Mouse (Mus musculus) ES-E14 (cell line): ENCODE measurements around the gene Slc25a20.

Experiments
- HCFC1 ChIP-seq: IDR thresholded peaks from 2 replicates; pipeline ENCODE4 v1.6.1; 2012; ENCODE audit warnings: low read length, inconsistent platforms, borderline replicate concordance; ENCODE audit not compliant: insufficient read depth
- MAFK ChIP-seq: IDR thresholded peaks from 2 replicates; pipeline ENCODE4 v1.6.1; 2014; ENCODE audit warnings: mild to moderate bottlenecking, low read depth, low read length, inconsistent platforms; ENCODE audit not compliant: insufficient read depth
- ZC3H11A ChIP-seq: IDR thresholded peaks from 2 replicates; pipeline ENCODE4 v1.6.1; 2012; ENCODE audit warnings: low read depth, mild to moderate bottlenecking, inconsistent platforms, low read length, borderline replicate concordance

DNA sequence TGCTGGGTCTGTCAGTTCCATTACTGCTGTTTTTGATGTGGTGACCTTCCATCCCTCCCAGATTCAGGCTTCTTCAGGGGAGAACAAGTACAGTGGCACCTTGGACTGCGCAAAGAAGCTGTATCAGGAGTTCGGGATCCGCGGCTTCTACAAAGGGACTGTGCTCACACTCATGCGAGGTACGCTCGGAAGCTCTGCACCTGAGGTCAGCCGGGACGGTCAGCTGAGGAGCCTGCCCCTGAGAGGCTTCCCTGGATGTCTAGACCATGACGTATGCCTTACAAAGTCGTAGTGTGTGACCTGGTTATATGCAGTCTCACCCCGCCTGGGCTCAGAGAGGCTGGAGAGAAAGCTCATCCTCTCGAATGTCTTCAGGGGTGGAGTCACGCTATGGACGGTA, 18.1 kb downstream of the Slc25a20 start:
- TF ChIP-seq HCFC1 (no peak), MAFK (no peak), ZC3H11A (no peak)
